Mouse (Mus musculus) megakaryocyte progenitor cell, adult 5-6 weeks (primary cell): ENCODE measurements at regions not wholly inside any gene's neighbourhood (a gene's known extent, or its start where the extent isn't known, plus 50 kb on each side); places are given as distances from the start of the nearest gene placed in this dataset.

ENCODE experiments used
- ATAC-seq: replicated peaks from 2 replicates; pipeline ENCODE4 v1.8.0; 2016; ENCODE audit warnings: mild to moderate bottlenecking, moderate TSS enrichment, inconsistent platforms; ENCODE audit not compliant: poor library complexity

DNA sequence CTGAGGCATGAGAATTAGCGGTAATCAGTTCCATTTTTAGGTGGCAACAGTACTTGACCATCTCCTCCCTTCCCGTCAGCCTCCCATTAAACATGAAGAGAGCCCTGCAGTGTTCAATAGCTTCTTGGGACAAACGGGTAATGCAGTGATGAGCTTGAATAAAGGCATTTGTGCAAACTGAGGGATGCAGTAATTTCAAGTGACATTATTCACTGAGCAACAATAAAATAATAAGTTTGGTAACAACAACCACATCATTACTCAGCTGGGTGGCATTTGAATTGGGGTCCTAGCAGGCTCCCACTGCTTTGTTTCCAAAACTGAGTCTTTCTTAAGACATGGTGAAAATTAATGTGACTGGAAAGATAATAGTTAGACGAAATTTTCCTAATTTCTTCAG lies 315.2 kb upstream of the C030005K15Rik start:
- ATAC-seq = no peak

- ATAC-seq = no peak
Measured at GRCm38 (mm10) chr10:98043873-98044272, 317.3 kb upstream of the C030005K15Rik start.

- no peak for ATAC-seq
Measured at GRCm38 (mm10) chr10:98044579-98044978, 318.0 kb upstream of the C030005K15Rik start.

- no peak for ATAC-seq
Measured at GRCm38 (mm10) chr10:98073432-98073831, 346.9 kb upstream of the C030005K15Rik start.

GRCm38 (mm10) chr10:98084881-98085280 lies 358.3 kb upstream of the C030005K15Rik start:
- ATAC-seq = no peak

- no peak for ATAC-seq
Measured at GRCm38 (mm10) chr10:98116296-98116695, 389.7 kb upstream of the C030005K15Rik start.

- ATAC-seq = no peak
Measured at GRCm38 (mm10) chr10:98125713-98126112, 399.2 kb upstream of the C030005K15Rik start.

- no peak for ATAC-seq
Measured at GRCm38 (mm10) chr10:98135026-98135425, 408.5 kb upstream of the C030005K15Rik start.

GRCm38 (mm10) chr10:98145773-98146172 lies 419.2 kb upstream of the C030005K15Rik start:
- no peak for ATAC-seq

DNA sequence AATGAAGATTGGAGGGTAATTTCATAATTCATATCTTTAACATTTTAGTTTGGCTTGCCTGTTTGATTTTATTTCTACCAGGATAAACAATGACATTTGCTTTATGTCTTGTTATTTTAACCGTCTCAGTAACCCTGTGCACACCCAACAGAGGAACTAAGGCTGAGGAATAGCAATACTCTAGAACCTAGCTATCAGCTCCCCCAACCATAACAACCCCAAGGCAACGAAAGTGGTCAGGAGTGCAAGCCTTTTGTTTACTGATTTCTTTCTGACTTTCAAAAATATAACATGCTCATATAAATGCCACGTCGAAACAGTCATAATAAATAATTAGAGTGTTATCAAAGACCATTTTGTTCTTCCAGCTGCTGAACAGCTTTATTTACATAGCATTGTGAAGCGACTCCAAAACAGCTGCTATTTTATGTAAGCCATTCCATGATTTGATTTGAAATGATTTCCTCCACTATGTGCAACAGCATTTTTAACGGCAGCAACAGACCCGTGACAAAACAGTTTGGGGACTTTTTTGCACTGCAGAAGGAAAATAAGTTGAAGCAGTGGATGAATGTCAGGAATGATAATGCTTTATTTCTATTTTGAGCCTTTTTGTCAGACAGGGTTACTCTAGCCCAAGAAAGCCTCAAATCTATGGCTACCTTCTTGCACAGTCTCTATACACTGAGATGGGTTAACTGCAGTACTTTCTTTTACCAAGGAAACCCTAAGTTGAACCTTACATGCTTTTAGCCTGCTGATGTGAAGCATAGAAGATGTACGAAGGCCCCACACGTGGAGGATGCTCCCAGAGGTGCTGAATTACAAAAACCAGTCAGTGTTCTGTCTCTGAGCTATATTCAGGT lies 420.7 kb upstream of the C030005K15Rik start:
- ATAC-seq = no peak

GRCm38 (mm10) chr10:98155982-98156381 lies 429.4 kb upstream of the C030005K15Rik start:
- no peak for ATAC-seq

- ATAC-seq = no peak
Measured at GRCm38 (mm10) chr10:98185666-98186065, 459.1 kb upstream of the C030005K15Rik start.

GRCm38 (mm10) chr10:98196852-98197251 lies 470.3 kb upstream of the C030005K15Rik start:
- no peak for ATAC-seq

GRCm38 (mm10) chr10:98210246-98210645 lies 483.7 kb upstream of the C030005K15Rik start:
- no peak for ATAC-seq

- ATAC-seq = no peak
Measured at GRCm38 (mm10) chr10:98212876-98213587, 486.5 kb upstream of the C030005K15Rik start.

DNA sequence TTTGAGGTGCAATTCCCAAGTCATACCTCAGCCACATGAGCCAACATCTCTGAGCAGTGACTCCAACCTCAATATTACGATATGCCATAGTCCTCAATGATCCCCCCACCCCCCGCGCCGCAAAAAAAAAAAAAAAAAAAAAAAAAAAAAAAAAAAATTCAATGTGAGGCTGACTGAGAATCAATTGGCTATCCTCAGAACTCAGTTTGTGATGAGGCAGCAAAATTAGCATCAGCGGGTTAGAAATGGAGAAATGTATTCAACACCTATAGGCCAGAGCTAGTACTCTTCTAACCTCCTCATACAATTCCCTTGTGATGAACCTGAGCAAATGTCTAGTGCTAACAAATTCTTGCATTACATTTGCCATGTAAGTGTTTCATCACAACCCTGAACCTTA lies 504.5 kb upstream of the C030005K15Rik start:
- ATAC-seq = no peak

DNA sequence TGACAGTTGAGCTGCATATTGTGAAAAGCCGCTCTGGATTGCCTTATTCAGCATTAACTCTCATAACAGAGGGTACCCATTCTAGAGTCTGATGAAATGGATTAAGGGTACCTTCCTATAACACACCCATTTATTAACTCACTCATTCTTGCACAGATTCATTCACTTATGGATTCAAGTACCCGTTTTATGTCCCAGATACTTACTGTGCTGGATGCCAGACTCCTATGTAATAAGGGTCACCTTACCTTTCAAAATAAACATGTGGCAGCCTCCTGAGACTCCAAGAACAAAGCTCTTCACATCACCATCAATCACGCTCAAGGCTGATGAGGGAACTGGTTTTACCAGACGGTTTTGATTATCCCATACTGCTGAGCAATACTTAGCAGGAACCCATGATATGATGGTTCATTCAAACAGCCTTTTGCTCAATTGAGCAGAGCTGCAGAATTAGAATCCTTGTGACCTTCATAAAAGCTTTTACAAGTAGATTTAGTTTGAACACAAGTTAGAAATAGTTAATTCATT lies 505.2 kb upstream of the C030005K15Rik start:
- ATAC-seq = no peak

GRCm38 (mm10) chr10:98248311-98248710 lies 521.8 kb upstream of the C030005K15Rik start:
- ATAC-seq = no peak

- no peak for ATAC-seq
Measured at GRCm38 (mm10) chr10:98257980-98258707, 531.6 kb upstream of the C030005K15Rik start.

- no peak for ATAC-seq
Measured at GRCm38 (mm10) chr10:98259283-98259682, 532.7 kb upstream of the C030005K15Rik start.

GRCm38 (mm10) chr10:98268511-98268910 lies 542.0 kb upstream of the C030005K15Rik start:
- ATAC-seq = no peak
